Mouse (Mus musculus): Measurements from ENCODE around the gene Mrps21.

Mrps21 gene

DNA sequence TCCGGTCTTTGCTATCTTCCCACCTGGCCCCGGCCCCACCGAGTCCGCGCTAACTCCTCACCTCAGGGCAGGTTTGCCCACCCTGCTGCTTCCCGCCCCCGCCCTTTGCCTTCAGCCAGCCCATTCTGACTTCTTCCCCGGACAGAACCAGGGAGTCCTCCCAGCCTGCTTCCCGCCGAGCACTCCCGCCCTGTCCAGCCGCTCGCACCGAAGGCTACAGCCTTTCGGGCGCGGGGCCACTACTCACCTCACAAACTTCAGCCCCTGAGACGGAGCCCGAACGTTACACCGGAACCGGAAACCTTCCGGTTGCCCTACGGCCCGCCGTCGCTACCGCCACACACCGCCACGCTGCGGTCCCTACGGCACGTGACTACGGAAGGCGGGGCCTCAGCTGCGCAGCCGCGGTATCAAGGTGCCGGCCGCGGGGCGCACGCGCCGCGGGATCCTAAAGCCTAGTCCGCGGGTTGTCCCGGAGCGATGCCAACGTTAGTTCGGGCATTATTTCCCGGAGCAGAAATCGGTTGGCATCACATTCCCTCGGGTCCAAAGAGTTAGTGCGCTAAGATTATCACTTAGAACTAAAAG lies 15.7 kb downstream of the Mrps21 start, which contains the start of gene Prpf3:
Gene Prpf3 (minus strand): TSS at position 384 of the 588 bp plus-strand sequence.
- DNase-seq (ENCODE audit: low read depth, low spot score), result peak; percentile 89

DNA sequence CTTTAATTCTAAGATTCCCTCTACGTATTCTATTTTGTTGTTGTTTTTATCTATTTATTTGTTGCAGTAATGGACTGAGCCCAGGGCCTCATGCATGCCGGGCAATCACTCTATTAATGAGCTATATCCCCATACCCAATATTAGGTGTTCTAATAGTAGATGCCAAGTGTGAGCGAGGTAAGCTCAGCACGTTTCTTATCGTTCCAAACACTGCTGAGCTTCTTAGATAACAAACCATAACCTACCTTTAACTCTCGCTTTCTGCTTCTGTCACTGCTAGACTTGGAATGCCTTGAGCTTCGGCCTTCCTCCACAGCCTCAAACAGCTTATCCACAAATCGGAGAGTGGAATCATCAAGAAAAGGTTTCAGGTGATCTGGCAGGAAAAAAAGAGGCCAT lies 20.0 kb downstream of the Mrps21 start:
- no peak for DNase-seq (ENCODE audit: low read depth, low spot score)

GRCm38 (mm10) chr3:95850611-95851010 lies 20.7 kb downstream of the Mrps21 start:
- DNase-seq (ENCODE audit: low read depth, low spot score), result no peak

- no peak for DNase-seq (ENCODE audit: low read depth, low spot score)
These were observed 28.7 kb downstream of the Mrps21 start for GRCm38 (mm10) chr3:95842503-95843214.

- DNase-seq (ENCODE audit: low read depth, low spot score), result no peak
These were observed 32.1 kb downstream of the Mrps21 start for GRCm38 (mm10) chr3:95839250-95839649.

- no peak for DNase-seq (ENCODE audit: low read depth, low spot score)
These were observed 42.3 kb downstream of the Mrps21 start for GRCm38 (mm10) chr3:95829053-95829452.

- no peak for DNase-seq (ENCODE audit: low read depth, low spot score)
These were observed 45.0 kb downstream of the Mrps21 start for GRCm38 (mm10) chr3:95826275-95826674.

DNA sequence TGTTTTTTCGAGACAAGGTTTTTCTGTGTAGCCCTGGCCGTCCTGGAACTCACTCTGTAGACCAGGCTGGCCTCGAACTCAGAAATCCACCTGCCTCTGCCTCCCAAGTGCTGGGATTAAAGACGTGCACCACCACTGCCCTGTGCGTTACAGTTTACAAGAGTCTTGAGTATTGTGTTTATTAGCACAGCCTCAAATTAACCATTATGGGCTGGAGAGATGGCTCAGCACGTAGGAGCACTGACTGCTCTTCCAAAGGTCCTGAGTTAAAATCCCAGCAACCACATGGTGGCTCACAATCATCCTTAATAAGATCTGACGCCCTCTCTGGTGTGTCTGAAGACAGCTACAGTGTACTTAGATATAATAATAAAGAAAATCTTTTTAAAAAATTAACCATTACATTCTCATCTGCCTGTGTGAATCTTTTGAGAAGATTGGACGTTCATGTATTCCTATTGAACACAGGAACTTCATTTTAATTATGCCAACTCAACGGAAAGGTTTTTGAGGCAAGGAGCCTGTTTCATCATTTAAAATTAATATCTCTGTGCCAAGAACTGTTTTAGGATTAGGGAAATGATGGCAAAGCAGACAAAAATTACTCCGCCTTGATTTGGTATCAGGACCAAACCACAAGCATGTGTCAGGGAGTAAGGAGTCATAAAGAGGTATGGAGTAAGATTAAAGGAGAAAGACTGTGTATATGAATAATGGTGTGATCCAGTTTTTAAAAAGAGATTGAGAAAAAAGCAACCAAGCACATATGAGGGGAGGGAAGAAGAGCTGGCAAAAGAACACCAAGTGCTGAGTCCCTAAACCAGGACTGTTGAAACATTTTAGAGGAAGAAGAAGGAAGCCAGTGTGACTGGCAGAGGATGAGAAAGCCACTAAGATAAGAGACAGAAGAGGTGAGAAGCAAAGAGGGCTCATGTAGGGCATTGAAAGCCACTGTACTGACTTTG lies 51.0 kb downstream of the Mrps21 start:
- no peak for DNase-seq (ENCODE audit: low read depth, low spot score)

- peak; percentile 99 for DNase-seq (ENCODE audit: low read depth, low spot score)
These were observed 51.9 kb downstream of the Mrps21 start for GRCm38 (mm10) chr3:95819351-95819985.

GRCm38 (mm10) chr3:95818571-95819288 lies 52.6 kb downstream of the Mrps21 start, which contains the start of gene Rprd2:
Gene Rprd2 (minus strand): TSS chr3:95818863.
- DNase-seq (ENCODE audit: low read depth, low spot score), result peak; percentile 73

- DNase-seq (ENCODE audit: low read depth, low spot score), result peak; percentile 89
These were observed 53.2 kb downstream of the Mrps21 start for GRCm38 (mm10) chr3:95818026-95818511.

GRCm38 (mm10) chr3:95816681-95817080 lies 54.6 kb downstream of the Mrps21 start:
- no peak for DNase-seq (ENCODE audit: low read depth, low spot score)

Data from R1 (cell line).